Mouse (Mus musculus) c-Kit-negative CD71-positive TER-119-positive erythroid progenitor cells, embryonic 14.5 days (primary cell): Measurements from ENCODE around the gene Pdik1l.

Experiments
- DNase-seq: peaks from one replicate; pipeline ENCODE4 v3.0.0-alpha.2; 2013; ENCODE audit warnings: low read depth, low spot score

Pdik1l gene

GRCm38 (mm10) chr4:134258354-134258753, 29.3 kb downstream of the Pdik1l start:
- no peak for DNase-seq

GRCm38 (mm10) chr4:134257198-134258009, 30.3 kb downstream of the Pdik1l start:
- no peak for DNase-seq

- DNase-seq = no peak
Measured at GRCm38 (mm10) chr4:134256407-134257197, 31.1 kb downstream of the Pdik1l start.

- no peak for DNase-seq
Measured at GRCm38 (mm10) chr4:134255854-134256253, 31.8 kb downstream of the Pdik1l start.

GRCm38 (mm10) chr4:134254835-134255234, 32.9 kb downstream of the Pdik1l start:
- no peak for DNase-seq

- no peak for DNase-seq
Measured at GRCm38 (mm10) chr4:134253722-134254324, 33.9 kb downstream of the Pdik1l start, which contains the start of gene Grrp1. Gene Grrp1 (minus strand): TSS chr4:134254106.

GRCm38 (mm10) chr4:134252911-134253721, 34.6 kb downstream of the Pdik1l start:
- DNase-seq = no peak

- DNase-seq = no peak
Measured at GRCm38 (mm10) chr4:134252131-134252910, 35.4 kb downstream of the Pdik1l start.

- no peak for DNase-seq
Measured at GRCm38 (mm10) chr4:134251241-134252130, 36.2 kb downstream of the Pdik1l start.

GRCm38 (mm10) chr4:134250930-134251240, 36.8 kb downstream of the Pdik1l start:
- no peak for DNase-seq

GRCm38 (mm10) chr4:134250116-134250929, 37.4 kb downstream of the Pdik1l start:
- no peak for DNase-seq

GRCm38 (mm10) chr4:134249651-134250050, 38.0 kb downstream of the Pdik1l start:
- no peak for DNase-seq

- no peak for DNase-seq
Measured at GRCm38 (mm10) chr4:134246719-134247258, 40.9 kb downstream of the Pdik1l start, which contains the start of gene Gm30191. Gene Gm30191 (plus strand): TSS chr4:134246935.

- no peak for DNase-seq
Measured at GRCm38 (mm10) chr4:134246256-134246655, 41.4 kb downstream of the Pdik1l start.

- peak; percentile 81 for DNase-seq
Measured at GRCm38 (mm10) chr4:134245148-134245843, 42.4 kb downstream of the Pdik1l start, which contains the start of gene Zfp593. Gene Zfp593 (minus strand): TSS chr4:134245592.

GRCm38 (mm10) chr4:134243516-134244250, 44.0 kb downstream of the Pdik1l start, which contains the start of gene E130218I03Rik:
Gene E130218I03Rik (plus strand): TSS chr4:134243662.
- no peak for DNase-seq

GRCm38 (mm10) chr4:134238686-134239085, 49.0 kb downstream of the Pdik1l start:
- no peak for DNase-seq
